Mouse (Mus musculus): Measurements from ENCODE around the gene Vmn1r82.

The Vmn1r82 gene

GRCm38 (mm10) chr7:12300130-12300529 lies at the start of gene Vmn1r82:
TSS of gene Vmn1r82 (plus strand) at chr7:12300430.
- no peak for DNase-seq

GRCm38 (mm10) chr7:12268169-12268568 lies 32.1 kb upstream of the Vmn1r82 start, which contains the start of gene Vmn1r81:
TSS of gene Vmn1r81 (minus strand) at chr7:12268269.
- DNase-seq = no peak

- no peak for DNase-seq
Observed at GRCm38 (mm10) chr7:12329381-12329780, 29.2 kb downstream of the Vmn1r82 start, which contains the start of gene Vmn1r83. TSS of gene Vmn1r83 (minus strand) at chr7:12329481.

All from lung, postnatal 36 days (tissue).